ENCODE assay signal across 24 mouse cellular contexts in genomic region chr14:121125651-121126050, GRCm38 (mm10).
DNase-seq lines count a peak whose midpoint lies in the region; ATAC-seq and TF ChIP-seq lines count a peak whose summit lies in the region.
"Had no signal": no experiment of that assay in that cellular context is flagged by ENCODE, and none has a peak within 500 bp of the region (broad histone marks: within the 10 kb centered on the region; RNA-seq: fewer than 3 reads in every experiment).

No protein-coding gene starts in this region.

- H3K4me1 ChIP-seq in ES-E14 (ENCODE audit: control insufficient read depth in 2 of 2, insufficient read depth in 2 of 2, low read length in 2 of 2, poor library complexity in 1 of 2), result no peaks in the 10 kb centered on the region; a peak in 1 of 4 replicates
- H3K4me1 ChIP-seq in liver, embryonic 11.5 days (replicated peaks; ENCODE audit: control insufficient read depth, insufficient read depth, low read length), result peaks cover 12% of the 10 kb centered on the region
- H3K4me1 ChIP-seq in intestine, postnatal 0 days (replicated peaks; ENCODE audit: control insufficient read depth, insufficient read depth, low read length), result no peaks in the 10 kb centered on the region

- 78% methylated on average over 3 of the region's 3 CpGs for WGBS in liver, embryonic 11.5 days
- 93% methylated on average over 3 of the region's 3 CpGs for WGBS in intestine, postnatal 0 days

- DNase-seq in 3T3-L1 (ENCODE audit: low read depth, low spot score) (peak; percentile 58), ES-E14 (ENCODE audit: low read depth, low spot score) (peak; percentile 51)
- DNase-seq in c-Kit-positive CD71-positive TER-119-negative erythroid progenitor cells, embryonic 14.5 days (ENCODE audit: low read depth), result peak; percentile 14
- DNase-seq in liver, embryonic 11.5 days (ENCODE audit: low spot score), result no peak
- DNase-seq in right cerebral cortex, postnatal 36 days (ENCODE audit: low spot score in 2 of 2), result no peak
- no peak for DNase-seq in left cerebral cortex, postnatal 10 days (ENCODE audit: extremely low spot score in 1 of 2, low spot score in 2 of 2)
- DNase-seq: adrenal gland, adult 8-10 months; cerebellum, adult 11 months; cerebellum, postnatal 10 days; gastrocnemius, postnatal 25 days; heart, adult 18-20 months; heart, postnatal 14 days; kidney, postnatal 36 days; layer of hippocampus, postnatal 36 days; spleen, adult 18-20 months had no signal

- H3K36me3 ChIP-seq in ES-E14 (ENCODE audit: control insufficient read depth, insufficient read depth, low read length, poor library complexity, severe bottlenecking), result no peaks in the 10 kb centered on the region
- no peaks in the 10 kb centered on the region; the same call in 1 of the 2 replicates for H3K36me3 ChIP-seq in liver, embryonic 11.5 days (ENCODE audit: control insufficient read depth, insufficient read depth, low read length)
- H3K36me3 ChIP-seq in intestine, postnatal 0 days (ENCODE audit: control insufficient read depth, insufficient read depth), result no peaks in the 10 kb centered on the region
- H3K36me3 ChIP-seq: midbrain, embryonic 12.5 days had no signal

- intact Hi-C loops in left cerebral cortex, postnatal 10 days (cut with DNase I), result no loop called here

- 0 out of 2 replicates have a peak, but pooled peaks have one; percentile 40 for ATAC-seq in liver, embryonic 11.5 days (replicated peaks; ENCODE audit: low FRiP score)
- no peak for ATAC-seq in intestine, postnatal 0 days
- ATAC-seq: activated CD4-positive, CD25-positive, alpha-beta regulatory T cell, adult 4 months; forebrain, embryonic 16.5 days; hindbrain, postnatal 0 days; intestine, embryonic 16.5 days had no signal

- H3K27ac ChIP-seq in ES-E14 (ENCODE audit: insufficient read depth, low read depth, low read length, poor library complexity, severe bottlenecking), result no peak overlapping the region
- H3K27ac ChIP-seq in liver, embryonic 11.5 days (ENCODE audit: low read depth, low read length), result no peak overlapping the region
- H3K27ac ChIP-seq in intestine, postnatal 0 days (ENCODE audit: low read depth, low read length), result no peak overlapping the region
- H3K27ac ChIP-seq: forebrain, embryonic 10.5 days; heart, embryonic 13.5 days; hindbrain, postnatal 0 days; limb, embryonic 10.5 days; midbrain, embryonic 12.5 days had no signal

- H3K27me3 ChIP-seq in liver, embryonic 11.5 days (replicated peaks; ENCODE audit: control insufficient read depth, insufficient read depth, low read length), result no peaks in the 10 kb centered on the region
- H3K27me3 ChIP-seq in intestine, postnatal 0 days (replicated peaks; ENCODE audit: control insufficient read depth, insufficient read depth, low read length), result no peaks in the 10 kb centered on the region
- H3K27me3 ChIP-seq: heart, embryonic 13.5 days; midbrain, embryonic 12.5 days had no signal

- no peak overlapping the region for H3K9ac ChIP-seq in ES-E14 (ENCODE audit: insufficient read depth, low read depth, low read length, poor library complexity, severe bottlenecking)
- no peak overlapping the region for H3K9ac ChIP-seq in liver, embryonic 11.5 days (ENCODE audit: low read depth, low read length)
- H3K9ac ChIP-seq in intestine, postnatal 0 days (ENCODE audit: low read depth, low read length), result no peak overlapping the region
- H3K9ac ChIP-seq: heart, embryonic 13.5 days; midbrain, embryonic 12.5 days had no signal

- no peak overlapping the region for H3K4me2 ChIP-seq in liver, embryonic 11.5 days
- no peak overlapping the region for H3K4me2 ChIP-seq in intestine, postnatal 0 days (replicated peaks; ENCODE audit: low read depth)
- H3K4me2 ChIP-seq: heart, embryonic 13.5 days; midbrain, embryonic 12.5 days had no signal

- no peak for TF ChIP-seq CTCF in intestine, postnatal 0 days (IDR thresholded peaks at IDR 0.05; ENCODE audit: low read depth)

- H3K9me3 ChIP-seq in ES-E14 (ENCODE audit: control insufficient read depth, insufficient read depth, low read depth, low read length), result no peaks in the 10 kb centered on the region
- H3K9me3 ChIP-seq in liver, embryonic 11.5 days (ENCODE audit: control insufficient read depth, low read length), result no peaks in the 10 kb centered on the region
- H3K9me3 ChIP-seq in intestine, postnatal 0 days (ENCODE audit: control insufficient read depth), result no peaks in the 10 kb centered on the region
- H3K9me3 ChIP-seq: forebrain, embryonic 10.5 days; heart, embryonic 13.5 days; limb, embryonic 10.5 days; midbrain, embryonic 12.5 days had no signal

- H3K4me3 ChIP-seq in ES-E14 (ENCODE audit: insufficient read depth in 1 of 2, low read depth in 1 of 2, low read length in 2 of 2, poor library complexity in 1 of 2, severe bottlenecking in 1 of 2), result no peak overlapping the region
- H3K4me3 ChIP-seq in liver, embryonic 11.5 days (ENCODE audit: low read depth, low read length), result no peak overlapping the region
- no peak overlapping the region for H3K4me3 ChIP-seq in intestine, postnatal 0 days (ENCODE audit: low read depth, low read length)
- H3K4me3 ChIP-seq: forebrain, embryonic 10.5 days; heart, embryonic 13.5 days; limb, embryonic 10.5 days; midbrain, embryonic 12.5 days had no signal

- in situ Hi-C loops in ES-E14 (cut with MboI; ENCODE audit: low sequenced_read_pairs in 2 of 2, unreplicated experiment in 2 of 2), result no loop called here

TF ChIP-seq in ES-E14, 5 proteins besides CTCF, POLR2A, EP300 and RAD21:
- TF ChIP-seq MAFK (IDR thresholded peaks at IDR 0.05; ENCODE audit: insufficient read depth, low read depth, low read length) (no peak), ZNF384 (IDR thresholded peaks at IDR 0.05; ENCODE audit: low read depth, low read length) (no peak), HCFC1 (IDR thresholded peaks at IDR 0.05; ENCODE audit: borderline replicate concordance, insufficient read depth, low read length) (no peak), ZC3H11A (IDR thresholded peaks at IDR 0.05; ENCODE audit: borderline replicate concordance, low read depth, low read length) (no peak), CHD2 (IDR thresholded peaks at IDR 0.05; ENCODE audit: low read depth, low read length) (no peak)
TF ChIP-seq in ES-E14: peak in this region for 0.

Comparison
In these comparisons a context has a peak if more than half of its experiments do, and no peak if none do; other contexts are left out.
1. DNase-seq: peak in 3T3-L1 (single experiment), ES-E14 (single experiment) and c-Kit-positive CD71-positive TER-119-negative erythroid progenitor cells, embryonic 14.5 days (single experiment); none in liver, embryonic 11.5 days (single experiment), right cerebral cortex, postnatal 36 days (0 of 2) and left cerebral cortex, postnatal 10 days (0 of 2).